Mouse (Mus musculus) yolk sac, embryonic 10.5 days (tissue): ENCODE results near the gene Trf.

Experiments
- DNase-seq: peaks from one replicate; pipeline ENCODE4 v3.0.0-alpha.2; 2017; ENCODE audit warnings: low spot score

Gene Trf

DNA sequence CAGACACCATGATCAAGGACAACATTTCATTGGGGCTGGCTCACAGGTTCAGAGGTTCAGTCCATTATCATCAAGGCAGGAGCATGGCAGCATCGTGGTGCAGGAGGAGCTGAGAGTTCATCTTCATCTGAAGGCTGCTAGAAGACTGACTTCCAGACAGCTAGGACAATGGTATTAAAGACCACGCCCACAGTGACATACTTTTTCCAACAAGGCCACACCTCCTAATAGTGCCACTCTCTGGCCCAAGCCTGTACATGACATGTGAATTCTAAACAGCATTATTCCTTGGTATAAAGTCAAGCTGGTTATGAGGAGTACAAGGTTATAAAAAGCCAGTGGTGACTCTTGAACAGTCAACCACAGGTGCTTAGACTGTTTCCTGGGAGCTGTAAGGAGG lies 75.7 kb downstream of the Trf start:
- DNase-seq = no peak
